Mouse (Mus musculus): ENCODE results near the gene Zfp507. TPM values are rescaled to one million over a fixed set of nuclear protein-coding genes. Genes with fewer than 3 reads are reported as not detected.

Gene Zfp507
- 12.0 and 13.1 TPM in 2 replicates for polyA plus RNA-seq (2012; rRNA removed)

- Histone ChIP-seq H3K27me3 (ENCODE audit: control insufficient read depth, insufficient read depth, low read length) (no peaks in the 10 kb centered on the region), H3K27ac (ENCODE audit: control insufficient read depth, insufficient read depth, low read depth, low read length) (peak within 1 kb of the TSS; percentile 34), H3K4me1 (ENCODE audit: control insufficient read depth, insufficient read depth, low read length) (peaks cover 7% of the 10 kb centered on the region), H3K4me3 (ENCODE audit: control insufficient read depth, low read depth, low read length) (peak within 1 kb of the TSS; percentile 91), H3K36me3 (ENCODE audit: control insufficient read depth, insufficient read depth, low read length) (peaks cover 1% of the 10 kb centered on the region; the same call in 1 of the 2 replicates)
- TF ChIP-seq POLR2A (IDR thresholded peaks at IDR 0.05; ENCODE audit: control insufficient read depth, low read depth, low read length): peak; percentile 49; the same call in 1 of the 2 replicates
- no peak for TF ChIP-seq CTCF (IDR thresholded peaks at IDR 0.05; ENCODE audit: control insufficient read depth, insufficient read depth, insufficient replicate concordance, low read depth, low read length)
These were observed at the start of gene Zfp507 for GRCm38 (mm10) chr7:35802906-35803595. Zfp507 (minus strand) TSS chr7:35803003.

- TF ChIP-seq POLR2A (IDR thresholded peaks at IDR 0.05; ENCODE audit: control insufficient read depth, low read depth, low read length) (no peak), CTCF (IDR thresholded peaks at IDR 0.05; ENCODE audit: control insufficient read depth, insufficient read depth, insufficient replicate concordance, low read depth, low read length) (no peak)
- Histone ChIP-seq H3K36me3 (ENCODE audit: control insufficient read depth, insufficient read depth, low read length) (no peaks in the 10 kb centered on the region), H3K4me3 (ENCODE audit: control insufficient read depth, low read depth, low read length) (no peak overlapping the region), H3K27me3 (ENCODE audit: control insufficient read depth, insufficient read depth, low read length) (no peaks in the 10 kb centered on the region), H3K4me1 (ENCODE audit: control insufficient read depth, insufficient read depth, low read length) (no peaks in the 10 kb centered on the region), H3K27ac (ENCODE audit: control insufficient read depth, insufficient read depth, low read depth, low read length) (no peak overlapping the region)
These were observed 47.6 kb upstream of the Zfp507 start for GRCm38 (mm10) chr7:35850426-35850825.

- Histone ChIP-seq H3K27me3 (ENCODE audit: control insufficient read depth, insufficient read depth, low read length) (no peaks in the 10 kb centered on the region), H3K27ac (ENCODE audit: control insufficient read depth, insufficient read depth, low read depth, low read length) (no peak overlapping the region), H3K36me3 (ENCODE audit: control insufficient read depth, insufficient read depth, low read length) (no peaks in the 10 kb centered on the region), H3K4me3 (ENCODE audit: control insufficient read depth, low read depth, low read length) (no peak overlapping the region), H3K4me1 (ENCODE audit: control insufficient read depth, insufficient read depth, low read length) (no peaks in the 10 kb centered on the region)
- TF ChIP-seq POLR2A (IDR thresholded peaks at IDR 0.05; ENCODE audit: control insufficient read depth, low read depth, low read length): no peak
- TF ChIP-seq CTCF (IDR thresholded peaks at IDR 0.05; ENCODE audit: control insufficient read depth, insufficient read depth, insufficient replicate concordance, low read depth, low read length): no peak
These were observed 45.7 kb upstream of the Zfp507 start for GRCm38 (mm10) chr7:35848526-35848925.

- H3K36me3 ChIP-seq (ENCODE audit: control insufficient read depth, insufficient read depth, low read length): no peaks in the 10 kb centered on the region
- no peaks in the 10 kb centered on the region for H3K4me1 ChIP-seq (ENCODE audit: control insufficient read depth, insufficient read depth, low read length)
- H3K27ac ChIP-seq (ENCODE audit: control insufficient read depth, insufficient read depth, low read depth, low read length): no peak overlapping the region
- H3K4me3 ChIP-seq (ENCODE audit: control insufficient read depth, low read depth, low read length): no peak overlapping the region
- H3K27me3 ChIP-seq (ENCODE audit: control insufficient read depth, insufficient read depth, low read length): no peaks in the 10 kb centered on the region
- TF ChIP-seq POLR2A (IDR thresholded peaks at IDR 0.05; ENCODE audit: control insufficient read depth, low read depth, low read length): no peak
- TF ChIP-seq CTCF (IDR thresholded peaks at IDR 0.05; ENCODE audit: control insufficient read depth, insufficient read depth, insufficient replicate concordance, low read depth, low read length): no peak
These were observed 37.7 kb upstream of the Zfp507 start for GRCm38 (mm10) chr7:35840504-35840903.

GRCm38 (mm10) chr7:35836851-35837250, 34.0 kb upstream of the Zfp507 start:
- H3K4me3 ChIP-seq (ENCODE audit: control insufficient read depth, low read depth, low read length): no peak overlapping the region
- H3K27ac ChIP-seq (ENCODE audit: control insufficient read depth, insufficient read depth, low read depth, low read length): no peak overlapping the region
- no peaks in the 10 kb centered on the region for H3K36me3 ChIP-seq (ENCODE audit: control insufficient read depth, insufficient read depth, low read length)
- TF ChIP-seq CTCF (IDR thresholded peaks at IDR 0.05; ENCODE audit: control insufficient read depth, insufficient read depth, insufficient replicate concordance, low read depth, low read length) (no peak), POLR2A (IDR thresholded peaks at IDR 0.05; ENCODE audit: control insufficient read depth, low read depth, low read length) (no peak)
- no peaks in the 10 kb centered on the region for H3K4me1 ChIP-seq (ENCODE audit: control insufficient read depth, insufficient read depth, low read length)
- no peaks in the 10 kb centered on the region for H3K27me3 ChIP-seq (ENCODE audit: control insufficient read depth, insufficient read depth, low read length)

- no peaks in the 10 kb centered on the region for H3K36me3 ChIP-seq (ENCODE audit: control insufficient read depth, insufficient read depth, low read length)
- H3K27ac ChIP-seq (ENCODE audit: control insufficient read depth, insufficient read depth, low read depth, low read length): no peak overlapping the region
- H3K4me3 ChIP-seq (ENCODE audit: control insufficient read depth, low read depth, low read length): no peak overlapping the region
- no peaks in the 10 kb centered on the region for H3K4me1 ChIP-seq (ENCODE audit: control insufficient read depth, insufficient read depth, low read length)
- no peaks in the 10 kb centered on the region for H3K27me3 ChIP-seq (ENCODE audit: control insufficient read depth, insufficient read depth, low read length)
- TF ChIP-seq POLR2A (IDR thresholded peaks at IDR 0.05; ENCODE audit: control insufficient read depth, low read depth, low read length): no peak
These were observed 33.6 kb upstream of the Zfp507 start for GRCm38 (mm10) chr7:35836415-35836814.

- Histone ChIP-seq H3K4me3 (ENCODE audit: control insufficient read depth, low read depth, low read length) (no peak overlapping the region), H3K4me1 (ENCODE audit: control insufficient read depth, insufficient read depth, low read length) (no peaks in the 10 kb centered on the region), H3K27me3 (ENCODE audit: control insufficient read depth, insufficient read depth, low read length) (no peaks in the 10 kb centered on the region), H3K27ac (ENCODE audit: control insufficient read depth, insufficient read depth, low read depth, low read length) (no peak overlapping the region), H3K36me3 (ENCODE audit: control insufficient read depth, insufficient read depth, low read length) (no peaks in the 10 kb centered on the region)
- TF ChIP-seq CTCF (IDR thresholded peaks at IDR 0.05; ENCODE audit: control insufficient read depth, insufficient read depth, insufficient replicate concordance, low read depth, low read length) (peak; percentile 49; the same call in 1 of the 2 replicates), POLR2A (IDR thresholded peaks at IDR 0.05; ENCODE audit: control insufficient read depth, low read depth, low read length) (no peak)
These were observed 27.3 kb upstream of the Zfp507 start for GRCm38 (mm10) chr7:35830119-35830518.
